Mouse (Mus musculus): Measurements from ENCODE around the gene Ampd2.

Gene Ampd2

GRCm38 (mm10) chr3:108065551-108065950 is 20.9 kb downstream of the Ampd2 start:
- DNase-seq = no peak

GRCm38 (mm10) chr3:108064672-108065071 is 21.8 kb downstream of the Ampd2 start:
- no peak for DNase-seq

- DNase-seq = no peak
Measured at GRCm38 (mm10) chr3:108062648-108063047, 23.8 kb downstream of the Ampd2 start.

GRCm38 (mm10) chr3:108061420-108061819 is 25.0 kb downstream of the Ampd2 start:
- peak; percentile 63 for DNase-seq

GRCm38 (mm10) chr3:108050493-108050892 is 36.0 kb downstream of the Ampd2 start:
- DNase-seq = no peak

- DNase-seq = no peak
Measured at GRCm38 (mm10) chr3:108048306-108048705, 38.1 kb downstream of the Ampd2 start.

- no peak for DNase-seq
Measured at GRCm38 (mm10) chr3:108046944-108047655, 39.4 kb downstream of the Ampd2 start.

- peak; percentile 81 to 82 for DNase-seq
Measured at GRCm38 (mm10) chr3:108044394-108045140, 41.9 kb downstream of the Ampd2 start, which contains the start of gene Gstm4. Gene Gstm4, minus strand, starts transcription at chr3:108044894.

- DNase-seq = no peak
Measured at GRCm38 (mm10) chr3:108033156-108033555, 53.3 kb downstream of the Ampd2 start.

GRCm38 (mm10) chr3:108032113-108032512 is 54.3 kb downstream of the Ampd2 start:
- no peak for DNase-seq

- no peak for DNase-seq
Measured at GRCm38 (mm10) chr3:108028641-108029365, 57.6 kb downstream of the Ampd2 start.

GRCm38 (mm10) chr3:108026597-108026996 is 59.9 kb downstream of the Ampd2 start:
- no peak for DNase-seq

- DNase-seq = no peak
Measured at GRCm38 (mm10) chr3:108026049-108026448, 60.4 kb downstream of the Ampd2 start.

GRCm38 (mm10) chr3:108025318-108025717 is 61.1 kb downstream of the Ampd2 start:
- no peak for DNase-seq

Measured in B cell, adult 2 months (primary cell).